Mouse (Mus musculus) limb, embryonic 10.5 days (tissue): Measurements from ENCODE around the gene Tln2. TPM values are rescaled to one million over a fixed set of nuclear protein-coding genes. Genes with fewer than 3 reads are reported as not detected.
"Not testable (repeated sequence)": the region's sequence is repeated elsewhere in the genome, so short reads cannot be mapped to it uniquely, and the experiment has no call there.

Experiments
- DNase-seq: peaks from one replicate; pipeline ENCODE4 v3.0.0-alpha.2; 2017; ENCODE audit warnings: low spot score
- H3K27ac ChIP-seq: fragments of 300-500 bp; sonication (generic); 2 replicates; pipeline ENCODE4 v1.5.1; 2016; ENCODE audit warnings: mild to moderate bottlenecking
- H3K27me3 ChIP-seq: fragments of 300-500 bp; sonication (generic); 2 replicates; pipeline ENCODE4 v1.6.1; 2016; ENCODE audit warnings: low read depth, mild to moderate bottlenecking; ENCODE audit not compliant: poor library complexity, severe bottlenecking
- H3K36me3 ChIP-seq: fragments of 300-500 bp; sonication (generic); 2 replicates; pipeline ENCODE4 v1.6.1; 2016; ENCODE audit warnings: mild to moderate bottlenecking, moderate library complexity
- H3K4me1 ChIP-seq: fragments of 300-500 bp; sonication (generic); 2 replicates; pipeline ENCODE4 v1.6.1; 2016
- H3K4me3 ChIP-seq: fragments of 300-500 bp; sonication (generic); 2 replicates; pipeline ENCODE4 v1.5.1; 2016; ENCODE audit warnings: mild to moderate bottlenecking, moderate library complexity
- H3K9me3 ChIP-seq: fragments of 300-500 bp; sonication (generic); replicated peaks from 2 replicates; pipeline ENCODE4 v1.6.1; 2016; ENCODE audit warnings: mild to moderate bottlenecking
- WGBS: fragments of 180-500 bp; shearing (Covaris S2); methylation state at CpG from one replicate; pipeline ENCODE4 v1.1.7; 2016; 5-methylcytosine and 5-hydroxymethylcytosine counted together
- polyA plus RNA-seq: library from polyadenylated mRNA; unstranded; fragments of >200 nt; fragmentation: Nextera tagmentation; extraction: Ambion mirVana; gene quantifications from 2 replicates; pipeline ENCODE4 v1.2.1, GENCODE M21; 2016

Gene Tln2
- polyA plus RNA-seq, 1 experiment from 2014 or later, result 40.2 TPM

DNA sequence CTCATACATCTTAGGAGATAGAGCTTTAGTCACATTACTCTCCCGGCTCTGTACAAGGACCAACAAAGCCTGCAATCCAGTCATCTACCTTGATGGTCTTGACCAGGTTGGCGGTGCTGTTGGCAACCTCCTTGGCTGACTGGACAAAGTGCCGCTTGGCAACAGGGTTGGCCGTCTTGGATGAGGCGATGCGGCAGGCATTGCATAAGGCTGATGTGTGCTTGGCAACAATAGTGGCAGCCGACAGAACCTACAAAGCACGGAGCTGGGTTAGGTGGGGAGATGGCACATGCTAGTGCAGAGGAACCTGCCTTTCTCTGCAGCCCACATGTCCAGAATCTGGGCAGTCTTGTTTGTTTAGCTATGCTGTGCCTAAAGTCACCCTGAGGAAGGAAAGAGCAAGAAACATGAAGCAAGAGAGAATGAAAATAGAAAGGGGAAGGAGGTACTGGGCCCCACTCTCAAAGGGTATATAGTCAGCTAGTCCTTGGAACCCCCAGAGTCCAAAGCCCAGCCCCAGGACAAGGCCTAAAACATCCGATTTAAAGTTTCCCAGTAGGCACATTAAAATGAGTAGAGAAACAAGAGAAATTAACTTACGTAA, 257.0 kb downstream of the Tln2 start:
- 95% methylated on average over 10 of the region's 10 CpGs for WGBS
- H3K36me3 ChIP-seq, result peaks cover 32% of the 10 kb centered on the region
- no peak overlapping the region for H3K27ac ChIP-seq
- H3K4me1 ChIP-seq, result no peaks in the 10 kb centered on the region
- DNase-seq, result no peak
- no peaks in the 10 kb centered on the region for H3K27me3 ChIP-seq
- H3K4me3 ChIP-seq, result no peak overlapping the region
- H3K9me3 ChIP-seq, result no peaks in the 10 kb centered on the region

DNA sequence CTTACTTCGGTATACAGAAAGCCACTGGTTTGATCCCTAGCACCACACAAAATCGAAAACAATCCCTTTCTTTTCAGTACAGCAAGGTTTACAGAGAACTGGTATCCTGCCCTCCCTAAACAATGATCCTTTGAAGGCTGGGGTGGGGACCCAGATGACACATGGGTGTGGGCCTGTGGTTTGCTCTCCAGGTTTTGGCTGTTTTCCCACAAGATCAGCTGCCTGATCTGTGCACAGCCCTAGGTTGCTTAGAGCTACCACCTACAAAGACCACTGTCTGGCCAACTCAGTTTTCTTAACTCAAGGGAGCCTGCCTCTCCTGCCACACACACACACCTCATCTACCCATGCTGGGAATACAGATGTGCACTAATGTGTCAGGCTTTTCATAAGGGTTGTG, 257.9 kb downstream of the Tln2 start:
- Histone ChIP-seq H3K27ac (no peak overlapping the region), H3K4me3 (no peak overlapping the region), H3K36me3 (peaks cover 32% of the 10 kb centered on the region), H3K4me1 (no peaks in the 10 kb centered on the region), H3K27me3 (no peaks in the 10 kb centered on the region), H3K9me3 (no peaks in the 10 kb centered on the region)
- no peak for DNase-seq
- 88% methylated on average over 2 of the region's 2 CpGs for WGBS

DNA sequence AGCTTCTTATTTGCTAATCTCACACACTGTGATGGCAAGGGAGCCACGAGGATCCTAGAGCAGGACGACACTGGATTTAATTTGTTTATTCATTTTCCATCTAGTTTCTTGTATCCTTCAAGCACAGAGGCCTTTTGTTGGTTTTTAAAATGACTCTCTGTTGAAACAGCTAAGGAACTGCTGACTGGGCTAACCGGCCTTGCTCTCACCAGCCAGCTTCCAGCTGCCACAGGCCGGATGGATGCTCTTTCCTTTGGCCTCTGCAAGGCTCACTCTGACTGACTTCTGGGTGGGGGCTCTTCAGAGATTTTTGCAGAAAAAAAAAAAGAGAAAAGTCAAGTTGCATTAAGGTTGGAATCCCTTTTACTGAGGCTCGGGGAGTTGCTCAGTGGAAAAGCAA, 258.7 kb downstream of the Tln2 start:
- WGBS, result 87% methylated on average over 5 of the region's 5 CpGs
- Histone ChIP-seq H3K9me3 (no peaks in the 10 kb centered on the region), H3K4me3 (no peak overlapping the region), H3K36me3 (peaks cover 26% of the 10 kb centered on the region), H3K4me1 (no peaks in the 10 kb centered on the region), H3K27ac (no peak overlapping the region), H3K27me3 (no peaks in the 10 kb centered on the region)
- DNase-seq, result no peak

DNA sequence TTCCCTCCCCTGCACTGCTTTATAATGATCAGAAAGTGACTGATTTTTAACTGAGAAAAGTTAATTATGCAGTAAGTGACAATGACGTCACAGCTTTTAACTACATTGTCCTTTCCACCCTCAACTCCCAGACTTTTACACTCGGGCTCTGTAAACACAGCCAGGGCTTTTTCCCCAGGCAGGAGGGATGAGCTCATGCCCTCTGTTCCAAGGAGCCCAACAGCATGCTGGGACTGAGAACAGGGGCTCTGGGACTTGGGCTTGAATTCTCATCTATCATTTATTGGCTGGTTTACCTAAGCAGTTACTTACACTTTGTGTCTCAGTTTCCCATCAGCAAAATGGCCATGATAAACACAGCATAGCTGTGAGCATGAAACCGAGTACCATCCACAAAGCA, 259.2 kb downstream of the Tln2 start:
- no peak overlapping the region for H3K27ac ChIP-seq
- H3K4me3 ChIP-seq, result no peak overlapping the region
- 58% methylated on average over 3 of the region's 3 CpGs for WGBS

DNA sequence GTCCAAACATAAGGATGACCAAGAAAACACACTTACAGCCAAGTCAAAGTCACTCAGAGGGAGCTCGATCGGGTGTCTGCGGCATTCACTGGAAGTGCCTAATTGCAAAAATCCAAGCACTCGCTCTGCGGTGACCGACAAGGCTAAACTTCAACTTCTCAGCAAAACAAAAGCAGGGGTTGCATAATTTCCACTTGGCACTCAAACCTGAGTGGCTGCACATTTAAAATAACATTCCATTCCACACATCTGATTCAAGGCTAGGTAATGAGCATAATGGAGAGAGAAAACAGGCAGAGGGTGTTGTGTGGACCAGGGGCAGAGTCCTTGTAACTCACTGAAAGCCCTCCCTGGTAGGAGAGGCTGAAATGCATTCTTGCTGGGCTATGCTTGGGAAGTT, 260.3 kb downstream of the Tln2 start:
- no peaks in the 10 kb centered on the region for H3K9me3 ChIP-seq
- WGBS, result 96% methylated on average over 6 of the region's 6 CpGs
- no peak overlapping the region for H3K4me3 ChIP-seq
- no peaks in the 10 kb centered on the region for H3K4me1 ChIP-seq
- DNase-seq, result no peak
- H3K27ac ChIP-seq, result no peak overlapping the region
- H3K36me3 ChIP-seq, result peaks cover 24% of the 10 kb centered on the region
- no peaks in the 10 kb centered on the region for H3K27me3 ChIP-seq

More for the DNA sequence above, 259.2 kb downstream of the Tln2 start:
- Histone ChIP-seq H3K36me3 (peaks cover 30% of the 10 kb centered on the region), H3K9me3 (no peaks in the 10 kb centered on the region), H3K4me1 (no peaks in the 10 kb centered on the region), H3K27me3 (no peaks in the 10 kb centered on the region)
- DNase-seq, result no peak

DNA sequence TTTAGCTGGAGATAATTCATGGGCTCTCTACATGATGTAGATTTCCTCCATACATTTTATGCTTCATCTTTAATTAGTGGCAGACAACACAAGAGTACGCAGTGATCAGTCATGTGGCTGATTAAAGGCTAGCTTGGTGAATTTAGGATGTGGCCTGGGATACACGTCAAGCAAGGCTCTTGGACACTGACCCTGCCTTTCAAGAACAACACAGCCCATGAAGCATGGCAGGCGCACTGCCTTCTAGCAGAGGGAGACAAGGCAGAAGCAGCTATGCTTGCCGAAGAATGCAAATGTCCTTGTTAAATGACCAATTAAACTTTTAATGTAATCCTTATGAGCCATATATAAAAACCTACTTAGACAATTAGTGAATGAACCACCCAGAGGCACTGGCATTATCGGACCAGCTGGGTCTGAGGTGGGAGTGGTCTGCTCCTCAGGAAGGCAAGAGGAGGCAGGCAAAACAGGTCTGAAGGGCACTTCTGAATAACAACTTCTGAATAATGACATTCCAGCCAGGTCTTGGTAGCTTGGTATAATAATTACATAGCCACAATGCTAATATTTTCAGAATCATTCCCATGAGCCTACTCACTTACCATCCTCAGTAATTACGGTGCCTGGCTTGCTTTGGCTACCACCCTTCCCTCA, 262.1 kb downstream of the Tln2 start:
- WGBS, result 85% methylated on average over 6 of the region's 6 CpGs
- H3K9me3 ChIP-seq, result no peaks in the 10 kb centered on the region
- H3K27me3 ChIP-seq, result no peaks in the 10 kb centered on the region
- H3K27ac ChIP-seq, result no peak overlapping the region
- peaks cover 23% of the 10 kb centered on the region for H3K36me3 ChIP-seq
- no peak overlapping the region for H3K4me3 ChIP-seq
- no peak for DNase-seq
- H3K4me1 ChIP-seq, result no peaks in the 10 kb centered on the region

DNA sequence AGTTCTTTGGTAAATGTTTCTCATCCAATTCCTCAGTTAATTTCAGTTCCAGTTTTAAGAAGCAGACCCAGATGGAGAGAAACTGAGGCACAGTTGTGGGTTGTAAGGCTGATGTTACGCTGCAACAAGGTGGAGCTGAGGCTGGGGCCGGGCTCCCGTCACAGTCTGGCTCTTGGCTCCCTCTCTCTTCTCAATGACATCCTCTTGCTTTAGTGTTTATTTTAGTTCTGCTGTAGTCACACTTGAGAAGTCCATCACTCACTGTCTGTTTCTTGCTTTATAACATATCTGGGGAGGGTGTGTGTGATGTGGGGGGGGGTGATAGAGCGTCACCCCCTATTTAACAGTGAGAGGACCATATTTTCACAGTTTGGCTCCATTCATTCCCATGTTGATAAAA, 272.0 kb downstream of the Tln2 start:
- WGBS, result 87% methylated on average over 4 of the region's 4 CpGs
- H3K36me3 ChIP-seq, result peaks cover 53% of the 10 kb centered on the region

DNA sequence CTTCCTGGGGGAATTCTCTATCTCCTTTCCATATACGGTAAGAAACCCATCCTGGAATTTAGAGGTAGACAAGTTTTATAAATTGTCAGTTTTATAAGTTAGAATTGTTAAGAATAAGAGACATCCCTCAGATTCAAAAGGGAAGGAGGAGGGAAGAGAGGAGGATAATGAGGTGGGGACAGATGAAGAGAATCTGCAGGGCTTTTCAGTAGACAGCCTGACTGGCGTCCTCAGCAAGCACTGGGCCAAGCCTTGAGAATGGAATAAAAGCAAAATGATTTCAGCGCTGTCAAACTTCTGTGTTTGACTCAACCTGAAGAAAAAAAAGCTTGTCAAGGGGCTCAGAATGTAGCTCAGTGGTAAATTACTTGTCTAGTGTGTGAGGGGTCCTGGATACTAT, 272.7 kb downstream of the Tln2 start:
- no peaks in the 10 kb centered on the region for H3K9me3 ChIP-seq
- peaks cover 53% of the 10 kb centered on the region for H3K36me3 ChIP-seq
- peaks cover 14% of the 10 kb centered on the region for H3K4me1 ChIP-seq
- DNase-seq, result no peak
- H3K4me3 ChIP-seq, result no peak overlapping the region
- no peaks in the 10 kb centered on the region for H3K27me3 ChIP-seq
- WGBS, result 92% methylated on average over 3 of the region's 3 CpGs
- no peak overlapping the region for H3K27ac ChIP-seq

More for the DNA sequence above, 272.0 kb downstream of the Tln2 start:
- Histone ChIP-seq H3K4me3 (no peak overlapping the region), H3K4me1 (peaks cover 8% of the 10 kb centered on the region), H3K27ac (no peak overlapping the region), H3K9me3 (no peaks in the 10 kb centered on the region), H3K27me3 (no peaks in the 10 kb centered on the region)
- no peak for DNase-seq

DNA sequence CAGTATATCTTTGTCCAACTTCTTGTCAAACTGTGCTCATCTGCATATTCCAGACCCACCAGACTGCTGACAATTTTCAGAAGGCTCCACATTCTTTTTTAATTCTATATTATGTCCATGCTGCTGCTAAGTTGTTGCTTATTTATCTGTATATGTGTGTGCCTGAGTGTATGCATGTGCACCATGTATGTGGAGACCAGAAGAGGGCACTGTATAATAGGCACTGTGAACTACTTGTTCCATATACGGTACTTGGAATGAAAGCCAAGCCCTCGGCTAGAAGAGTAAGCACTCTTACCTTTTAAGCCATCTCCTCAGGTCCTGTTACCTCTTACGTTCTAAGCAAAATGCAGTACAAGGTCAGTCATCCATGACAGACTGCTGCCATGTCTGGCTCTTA, 274.0 kb downstream of the Tln2 start:
- no peak for DNase-seq
- no peaks in the 10 kb centered on the region for H3K27me3 ChIP-seq
- H3K9me3 ChIP-seq, result no peaks in the 10 kb centered on the region
- peaks cover 49% of the 10 kb centered on the region for H3K36me3 ChIP-seq
- peaks cover 23% of the 10 kb centered on the region for H3K4me1 ChIP-seq
- WGBS, result 84% methylated on average over 3 of the region's 3 CpGs
- no peak overlapping the region for H3K4me3 ChIP-seq
- no peak overlapping the region for H3K27ac ChIP-seq

DNA sequence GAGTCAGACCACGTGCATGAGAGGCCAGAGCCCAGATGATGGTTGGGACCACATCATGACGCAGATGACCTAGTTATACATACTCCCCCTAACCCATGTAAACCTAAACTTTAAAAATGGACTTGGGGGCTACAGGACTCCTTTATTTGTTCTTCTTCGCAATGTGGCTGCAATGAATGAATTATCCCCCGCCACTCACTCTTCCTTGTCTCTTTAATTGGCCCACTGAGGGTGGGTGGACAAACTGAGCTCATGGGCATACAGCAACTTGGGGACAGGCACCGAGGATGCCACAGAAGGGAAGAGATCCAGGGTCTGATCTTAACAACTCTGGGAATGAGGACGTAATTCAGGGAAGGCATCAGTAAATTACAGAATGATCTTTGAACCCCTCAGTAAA, 277.7 kb downstream of the Tln2 start:
- Histone ChIP-seq H3K27me3 (no peaks in the 10 kb centered on the region), H3K4me1 (peaks cover 23% of the 10 kb centered on the region), H3K36me3 (peaks cover 32% of the 10 kb centered on the region), H3K9me3 (no peaks in the 10 kb centered on the region), H3K4me3 (no peak overlapping the region), H3K27ac (no peak overlapping the region)
- 77% methylated on average over 6 of the region's 6 CpGs for WGBS
- no peak for DNase-seq

DNA sequence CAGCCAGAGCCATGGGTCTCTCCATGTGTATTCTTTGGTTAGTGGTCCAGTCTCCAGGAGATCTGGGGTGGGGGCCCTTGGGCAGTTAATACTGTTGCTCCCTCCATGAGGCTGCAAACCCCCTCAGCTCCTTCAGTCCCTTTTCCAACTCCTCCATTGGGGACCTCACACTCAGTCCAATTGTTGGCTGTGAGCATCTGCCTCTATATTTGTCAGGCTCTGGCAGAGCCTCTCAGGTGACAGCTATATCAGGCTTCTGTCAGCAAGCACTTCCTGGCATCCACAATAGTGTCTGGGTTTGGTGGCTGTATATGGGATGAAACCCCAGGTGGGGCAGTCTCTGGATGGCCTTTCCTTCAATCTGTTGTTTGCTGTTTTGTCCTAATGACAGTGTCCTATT, 279.2 kb downstream of the Tln2 start:
- H3K4me3 ChIP-seq, H3K27me3 ChIP-seq, DNase-seq, H3K9me3 ChIP-seq, H3K27ac ChIP-seq: not testable (repeated sequence)
- peaks cover 27% of the 10 kb centered on the region for H3K36me3 ChIP-seq
- peaks cover 23% of the 10 kb centered on the region for H3K4me1 ChIP-seq

DNA sequence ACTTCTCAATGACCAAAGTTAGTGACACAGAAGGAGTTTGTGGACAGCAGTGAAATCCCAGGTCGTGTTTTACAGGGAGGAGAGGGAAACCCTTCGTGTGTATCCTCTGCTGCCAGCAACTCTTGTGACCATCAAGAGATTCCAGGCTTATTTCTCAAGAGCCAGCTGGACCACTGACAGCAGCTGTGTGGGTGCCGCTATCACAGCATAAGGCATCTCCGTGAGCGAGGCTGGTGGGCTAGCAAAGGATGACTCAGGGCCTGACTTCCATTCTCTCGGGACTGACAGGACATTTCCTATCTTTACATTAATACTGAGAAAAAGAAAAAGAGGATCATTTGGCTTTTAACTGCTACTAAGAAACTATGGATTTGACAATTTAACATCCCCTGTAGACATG, 283.1 kb downstream of the Tln2 start:
- WGBS, result 92% methylated on average over 6 of the region's 6 CpGs
- no peaks in the 10 kb centered on the region for H3K9me3 ChIP-seq

DNA sequence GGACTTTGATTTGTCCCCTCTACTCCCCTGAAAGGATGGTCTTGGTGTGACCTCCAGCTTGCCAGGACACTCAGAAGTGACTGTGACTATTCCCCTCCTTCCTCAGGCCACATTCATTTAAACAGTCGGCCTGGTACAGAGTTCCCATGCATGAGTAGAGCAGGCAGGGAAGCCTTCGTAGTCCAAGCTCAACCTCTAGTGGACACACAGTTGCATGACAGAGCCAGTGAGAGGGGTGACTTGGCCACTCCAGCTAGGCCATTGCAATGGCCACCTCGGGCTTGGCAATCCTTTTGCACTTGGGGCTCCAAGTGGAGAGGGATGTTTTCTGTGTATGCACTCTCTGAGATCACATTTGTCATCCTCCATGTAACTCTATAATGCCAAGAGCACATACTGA, 285.2 kb downstream of the Tln2 start:
- Histone ChIP-seq H3K27ac (no peak overlapping the region), H3K4me1 (peaks cover 5% of the 10 kb centered on the region; the same call in 1 of the 2 replicates), H3K4me3 (no peak overlapping the region), H3K27me3 (no peaks in the 10 kb centered on the region), H3K9me3 (no peaks in the 10 kb centered on the region), H3K36me3 (peaks cover 35% of the 10 kb centered on the region)
- 58% methylated on average over 3 of the region's 3 CpGs for WGBS
- DNase-seq, result no peak

More for the DNA sequence above, 283.1 kb downstream of the Tln2 start:
- H3K27me3 ChIP-seq, result no peaks in the 10 kb centered on the region
- peaks cover 39% of the 10 kb centered on the region for H3K36me3 ChIP-seq
- H3K4me3 ChIP-seq, result no peak overlapping the region
- H3K27ac ChIP-seq, result no peak overlapping the region
- DNase-seq, result no peak
- peaks cover 5% of the 10 kb centered on the region for H3K4me1 ChIP-seq

DNA sequence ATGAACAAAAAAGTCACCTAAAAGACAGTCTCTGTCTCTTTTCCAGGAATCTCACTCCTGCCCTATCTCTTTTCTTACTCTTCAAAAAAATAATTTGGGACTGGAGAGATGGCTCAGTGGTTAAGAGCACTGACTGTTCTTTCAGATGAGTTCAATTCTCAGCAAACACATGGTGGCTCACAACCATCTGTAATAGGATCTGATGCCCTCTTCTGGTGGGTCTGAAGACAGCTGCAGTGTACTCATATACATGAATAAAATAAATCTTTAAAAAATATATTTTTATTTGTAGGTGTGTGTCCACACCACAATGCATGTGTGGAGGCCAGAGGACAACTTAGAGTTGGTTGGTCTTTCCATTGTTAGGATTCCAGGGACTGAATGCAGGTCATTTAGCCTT, 286.1 kb downstream of the Tln2 start:
- no peak for DNase-seq
- no peaks in the 10 kb centered on the region for H3K27me3 ChIP-seq
- H3K4me3 ChIP-seq, result no peak overlapping the region
- peaks cover 14% of the 10 kb centered on the region for H3K4me1 ChIP-seq
- H3K36me3 ChIP-seq, result peaks cover 35% of the 10 kb centered on the region
- no peaks in the 10 kb centered on the region for H3K9me3 ChIP-seq
- H3K27ac ChIP-seq, result no peak overlapping the region
